19 mouse cellular contexts compared by ENCODE assay signal in the genomic region with DNA sequence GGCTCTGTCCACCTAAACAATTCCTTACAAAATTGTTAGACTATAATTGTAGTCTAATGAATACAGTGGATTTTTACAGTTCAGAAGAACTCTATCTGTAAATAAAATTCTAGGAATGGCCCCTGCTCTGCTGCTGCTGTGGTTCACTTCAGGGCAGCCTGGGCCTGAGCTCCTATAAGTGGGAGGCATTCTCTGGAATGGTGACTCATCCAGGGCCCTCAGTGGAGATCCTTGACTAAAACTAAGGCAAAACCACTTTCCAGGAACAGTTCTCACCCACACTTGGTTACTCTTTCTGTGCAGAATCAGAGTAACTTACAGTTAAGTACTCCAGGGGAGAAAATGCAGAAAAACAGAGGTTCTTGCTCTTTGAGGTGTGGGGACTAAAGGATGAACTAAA.
DNase-seq lines count a peak whose midpoint lies in the region; TF ChIP-seq lines count a peak whose summit lies in the region.
"Had no signal": no experiment of that assay in that cellular context is flagged by ENCODE, and none has a peak within 500 bp of the region (broad histone marks: within the 10 kb centered on the region; RNA-seq: fewer than 3 reads in every experiment).

No protein-coding gene starts in this region.

- TF ChIP-seq POLR2A in thymus, adult 2 months (IDR thresholded peaks at IDR 0.05; ENCODE audit: control insufficient read depth, extremely low read depth, insufficient read depth, low read length, poor library complexity): no peak

- intact Hi-C loops in left cerebral cortex, postnatal 14 days (cut with DNase I): loop anchor here (10.0 kb wide), 1 partner anchor 301 kb away; no protein-coding TSS in a partner anchor

- H3K4me3 ChIP-seq in thymus, adult 2 months (ENCODE audit: control insufficient read depth, insufficient read depth, low read length): no peak overlapping the region
- H3K4me3 ChIP-seq: heart, adult 2 months; hindbrain, embryonic 15.5 days; neural tube, embryonic 13.5 days had no signal

- no peaks in the 10 kb centered on the region for H3K27me3 ChIP-seq in thymus, adult 2 months (ENCODE audit: control insufficient read depth, insufficient read depth, low read length)
- H3K27me3 ChIP-seq: hindbrain, embryonic 15.5 days; neural tube, embryonic 13.5 days had no signal

- TF ChIP-seq CTCF in thymus, adult 2 months (IDR thresholded peaks at IDR 0.05; ENCODE audit: borderline replicate concordance, control insufficient read depth, extremely low read depth, insufficient read depth, low read length, poor library complexity): no peak

- DNase-seq in frontal cortex, postnatal 36 days (ENCODE audit: low spot score in 2 of 2): peak; percentile 35 to 60
- DNase-seq in frontal cortex, postnatal 14 days (ENCODE audit: low spot score in 2 of 2): no peak
- DNase-seq in 3T3-L1 (ENCODE audit: low read depth, low spot score) (peak; percentile 65), NIH3T3 (ENCODE audit: low read depth) (peak; percentile 66)
- DNase-seq in left cerebral cortex, postnatal 14 days (ENCODE audit: low spot score in 2 of 2): peak; percentile 24 to 59
- DNase-seq in thymus, adult 2 months: no peak
- no peak for DNase-seq in yolk sac, embryonic 10.5 days (ENCODE audit: low spot score)
- DNase-seq: cerebellum, adult 11-12 months; cerebellum, postnatal 25 days; gastrocnemius, postnatal 10 days; heart, adult 2 months; heart, postnatal 10 days; layer of hippocampus, postnatal 36 days; liver; liver, postnatal 0 days; lung, postnatal 36 days; thymus, adult 18-20 months had no signal

- no peak overlapping the region for H3K27ac ChIP-seq in thymus, adult 2 months (ENCODE audit: control insufficient read depth, insufficient read depth, low read length)
- H3K27ac ChIP-seq: heart, adult 2 months; hindbrain, embryonic 15.5 days; neural tube, embryonic 13.5 days had no signal

- no peaks in the 10 kb centered on the region for H3K4me1 ChIP-seq in thymus, adult 2 months (replicated peaks; ENCODE audit: control insufficient read depth, insufficient read depth, low read length)
- H3K4me1 ChIP-seq: hindbrain, embryonic 15.5 days; neural tube, embryonic 13.5 days had no signal

- peaks cover 47% of the 10 kb centered on the region for H3K36me3 ChIP-seq in thymus, adult 2 months (ENCODE audit: control insufficient read depth, insufficient read depth, low read length)

Comparison
In these comparisons a context has a peak if more than half of its experiments do, and no peak if none do; other contexts are left out.
1. DNase-seq: peak in frontal cortex, postnatal 36 days (2 of 2), 3T3-L1 (single experiment), NIH3T3 (single experiment) and left cerebral cortex, postnatal 14 days (2 of 2); none in frontal cortex, postnatal 14 days (0 of 2), thymus, adult 2 months (single experiment) and yolk sac, embryonic 10.5 days (single experiment).